Mouse (Mus musculus) T-helper 17 cell (primary cell): Measurements from ENCODE around the gene Gm8879.
"Not testable (repeated sequence)": the region's sequence is repeated elsewhere in the genome, so short reads cannot be mapped to it uniquely, and the experiment has no call there.

Experiments
- in situ Hi-C, 2 experiments: fragments of 300-600 bp; cut with MboI, MseI; formaldehyde crosslinking; loops; 1 replicate in 1 of 2; 2 replicates in 1 of 2; pipeline ENCODE4 v1.15.1; 2025; ENCODE audit warnings: high pct_unique_total_duplicates in 2 of 2

The Gm8879 gene

GRCm38 (mm10) chr5:11127334-11127733, at the start of gene Gm8879:
TSS of gene Gm8879 (plus strand) at chr5:11127634.
- in situ Hi-C loops = not testable (repeated sequence)

GRCm38 (mm10) chr5:11138031-11138430, 10.6 kb downstream of the Gm8879 start:
- in situ Hi-C loops = loop anchor here (5.0 to 10.0 kb wide), 6 partner anchors 91 to 789 kb away; partner anchors contain the start of gene Gm8922 (in 1 of the 2)
